Comparison of ENCODE assay signal across 24 mouse cellular contexts in genomic region chr7:97647656-97648055, GRCm38 (mm10). TPM values are rescaled to one million over a fixed set of nuclear protein-coding genes. Genes with fewer than 3 reads are reported as not detected.
DNase-seq lines count a peak whose midpoint lies in the region; TF ChIP-seq lines count a peak whose summit lies in the region.
"Had no signal": no experiment of that assay in that cellular context is flagged by ENCODE, and none has a peak within 500 bp of the region (broad histone marks: within the 10 kb centered on the region; RNA-seq: fewer than 3 reads in every experiment).

No protein-coding gene starts in this region.

- H3K36me3 ChIP-seq in E14TG2a.4 (ENCODE audit: insufficient read depth, low read length) = peaks cover 30% of the 10 kb centered on the region
- H3K36me3 ChIP-seq: forebrain, embryonic 15.5 days had no signal

- peaks cover 53% of the 10 kb centered on the region for H3K4me1 ChIP-seq in E14TG2a.4 (replicated peaks; ENCODE audit: low read depth, low read length)
- H3K4me1 ChIP-seq: embryonic facial prominence, embryonic 10.5 days; embryonic facial prominence, embryonic 12.5 days had no signal

- TF ChIP-seq CTCF in E14TG2a.4 (conservative IDR thresholded peaks at IDR 0.05; ENCODE audit: low read length) = no peak

- peak overlapping the region; percentile 73 for H3K4me3 ChIP-seq in E14TG2a.4 (replicated peaks; ENCODE audit: low read length)
- H3K4me3 ChIP-seq: embryonic facial prominence, embryonic 10.5 days; embryonic facial prominence, embryonic 12.5 days; forebrain, embryonic 13.5 days; forebrain, embryonic 15.5 days had no signal

- DNase-seq in ES-CJ7 (ENCODE audit: low read depth, low spot score) (peak; percentile 80), R1 (ENCODE audit: low read depth, low spot score) (peak; percentile 80), ZHBTc4 (ENCODE audit: low read depth, low spot score) (peak; percentile 74)
- DNase-seq in layer of hippocampus, adult 8-10 months (ENCODE audit: low spot score in 2 of 2) = no peak
- no peak for DNase-seq in left cerebral cortex, adult 18-20 months (ENCODE audit: low spot score in 2 of 2)
- no peak for DNase-seq in lung, postnatal 36 days
- DNase-seq: adrenal gland, adult 8-10 months; adrenal gland, postnatal 14 days; adrenal gland, postnatal 36 days; B cell, adult 2 months; cerebellum, adult 11-12 months; cerebellum, adult 2 months; cerebellum, adult 9-10 months; cerebellum, postnatal 10 days; cerebellum, postnatal 25 days; forebrain, postnatal 0 days had no signal

- no peaks in the 10 kb centered on the region for H3K9me3 ChIP-seq in E14TG2a.4 (ENCODE audit: low read length)
- H3K9me3 ChIP-seq: embryonic facial prominence, embryonic 10.5 days; embryonic facial prominence, embryonic 12.5 days; forebrain, embryonic 13.5 days; forebrain, embryonic 15.5 days; G1E had no signal

- no peaks in the 10 kb centered on the region for H3K27me3 ChIP-seq in E14TG2a.4 (ENCODE audit: insufficient read depth, low read length)
- H3K27me3 ChIP-seq: CH12.LX; embryonic facial prominence, embryonic 12.5 days; forebrain, embryonic 13.5 days; forebrain, embryonic 15.5 days; Patski had no signal

RNA-seq across cellular contexts. Expression of gene Clns1a, which starts 48.8 kb away (rescaled TPM):
- 10 to 100 TPM; 80.7 to 94.0 (median 88.3) TPM for total RNA-seq in layer of hippocampus, adult 8-10 months (2022)
- total RNA-seq in left cerebral cortex, adult 18-20 months (2021) = 10 to 100 TPM; 89.6 to 94.8 TPM

Comparison
In these comparisons a context has a peak if more than half of its experiments do, and no peak if none do; other contexts are left out.
1. DNase-seq: peak in ES-CJ7 (single experiment), R1 (single experiment) and ZHBTc4 (single experiment); none in layer of hippocampus, adult 8-10 months (0 of 2), left cerebral cortex, adult 18-20 months (0 of 2) and lung, postnatal 36 days (single experiment).